In the genomic region with DNA sequence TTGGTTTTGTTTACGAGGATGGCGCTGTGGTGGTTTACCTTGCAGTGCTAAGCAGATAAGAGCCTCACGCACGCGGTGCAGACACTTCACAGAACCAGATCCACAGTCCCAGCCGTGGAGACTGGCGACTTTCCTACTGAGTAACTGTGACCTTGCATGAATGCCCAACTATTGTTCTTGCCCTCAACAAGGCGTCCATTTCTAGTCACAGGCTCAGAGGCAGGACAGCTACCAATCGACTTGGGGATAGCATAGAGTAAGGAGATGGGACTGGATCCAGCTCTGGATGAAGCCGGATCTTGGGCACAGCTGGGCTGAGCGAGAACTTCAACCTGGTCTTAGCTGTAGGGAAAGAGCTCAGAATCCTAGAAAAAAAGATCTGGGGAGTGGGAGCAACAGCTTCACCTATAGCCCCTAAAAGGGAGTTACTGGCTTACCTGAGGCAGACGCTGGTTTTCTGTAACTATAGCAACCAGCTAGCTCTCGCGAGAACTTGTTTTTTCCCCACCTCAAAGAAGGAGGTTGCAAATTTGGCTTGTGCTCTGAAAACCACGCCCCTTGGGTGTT, we compare ENCODE assay signal across 8 mouse cellular contexts. TPM values are rescaled to one million over a fixed set of nuclear protein-coding genes. Genes with fewer than 3 reads are reported as not detected.
DNase-seq lines count a peak whose midpoint lies in the region; ATAC-seq and TF ChIP-seq lines count a peak whose summit lies in the region.

Gene Cfap70 (minus strand): TSS at position 462 of the 567 bp plus-strand sequence.

- H3K4me1 ChIP-seq in ES-E14 (ENCODE audit: control insufficient read depth in 2 of 2, insufficient read depth in 2 of 2, low read length in 2 of 2, poor library complexity in 1 of 2) = no peaks in the 10 kb centered on the region; a peak in 1 of 4 replicates
- H3K4me1 ChIP-seq in forebrain, embryonic 16.5 days (replicated peaks; ENCODE audit: control insufficient read depth, insufficient read depth, low read length) = peaks cover 8% of the 10 kb centered on the region
- no peaks in the 10 kb centered on the region for H3K4me1 ChIP-seq in hindbrain, embryonic 11.5 days (replicated peaks; ENCODE audit: control insufficient read depth, insufficient read depth, low read length)

- peak within 1 kb of the TSS; percentile 31 to 62 for H3K4me3 ChIP-seq in ES-E14 (ENCODE audit: insufficient read depth in 1 of 2, low read depth in 1 of 2, low read length in 2 of 2, poor library complexity in 1 of 2, severe bottlenecking in 1 of 2)
- H3K4me3 ChIP-seq in forebrain, embryonic 16.5 days (replicated peaks; ENCODE audit: low read length) = peak within 1 kb of the TSS; percentile 43
- H3K4me3 ChIP-seq in hindbrain, embryonic 11.5 days (ENCODE audit: low read depth, low read length) = peak within 1 kb of the TSS; percentile 23

- WGBS in forebrain, embryonic 16.5 days = 2% methylated on average over 15 of the region's 15 CpGs
- WGBS in hindbrain, embryonic 11.5 days = 3% methylated on average over 15 of the region's 15 CpGs

- H3K9me3 ChIP-seq in ES-E14 (ENCODE audit: control insufficient read depth, insufficient read depth, low read depth, low read length) = no peaks in the 10 kb centered on the region
- H3K9me3 ChIP-seq in forebrain, embryonic 16.5 days (ENCODE audit: control insufficient read depth, low read length) = no peaks in the 10 kb centered on the region
- no peaks in the 10 kb centered on the region for H3K9me3 ChIP-seq in hindbrain, embryonic 11.5 days (ENCODE audit: control insufficient read depth, low read length)

- peaks cover 5% of the 10 kb centered on the region for H3K36me3 ChIP-seq in ES-E14 (ENCODE audit: control insufficient read depth, insufficient read depth, low read length, poor library complexity, severe bottlenecking)
- H3K36me3 ChIP-seq in forebrain, embryonic 16.5 days (ENCODE audit: control insufficient read depth, insufficient read depth) = no peaks in the 10 kb centered on the region
- H3K36me3 ChIP-seq in hindbrain, embryonic 11.5 days (ENCODE audit: control insufficient read depth, insufficient read depth, low read length) = no peaks in the 10 kb centered on the region

- in situ Hi-C loops in ES-E14 (cut with MboI; ENCODE audit: low sequenced_read_pairs in 2 of 2, unreplicated experiment in 2 of 2) = no loop called here

- DNase-seq in ES-E14 (ENCODE audit: low read depth, low spot score) = peak; percentile 92
- peak; percentile 66 for DNase-seq in c-Kit-positive CD71-negative TER-119-negative erythroid progenitor cells, embryonic 14.5 days (ENCODE audit: low read depth)
- peak; percentile 73 for DNase-seq in hindbrain, embryonic 11.5 days (ENCODE audit: low spot score)
- DNase-seq in layer of hippocampus, postnatal 14 days (ENCODE audit: low spot score in 2 of 2) = peak; percentile 28 to 37
- peak; percentile 82 for DNase-seq in lung, postnatal 10 days
- peak; percentile 79 for DNase-seq in retina, postnatal 1 day
- peak; percentile 71 for DNase-seq in thymus, postnatal 4 days

- peak within 1 kb of the TSS; percentile 39 for H3K9ac ChIP-seq in ES-E14 (ENCODE audit: insufficient read depth, low read depth, low read length, poor library complexity, severe bottlenecking)
- H3K9ac ChIP-seq in forebrain, embryonic 16.5 days (replicated peaks; ENCODE audit: low read depth, low read length) = peak within 1 kb of the TSS; percentile 42
- peak within 1 kb of the TSS; percentile 43; the same call in 1 of the 2 replicates for H3K9ac ChIP-seq in hindbrain, embryonic 11.5 days (ENCODE audit: low read depth, low read length)

- no peaks in the 10 kb centered on the region for H3K27me3 ChIP-seq in forebrain, embryonic 16.5 days (replicated peaks; ENCODE audit: control insufficient read depth, insufficient read depth, low read length)
- no peaks in the 10 kb centered on the region for H3K27me3 ChIP-seq in hindbrain, embryonic 11.5 days (ENCODE audit: control insufficient read depth, insufficient read depth, low read length)

- H3K4me2 ChIP-seq in forebrain, embryonic 16.5 days (ENCODE audit: low read length) = peak within 1 kb of the TSS; percentile 67
- H3K4me2 ChIP-seq in hindbrain, embryonic 11.5 days (replicated peaks; ENCODE audit: low read depth, low read length) = peak within 1 kb of the TSS; percentile 49

- peak; percentile 66 for ATAC-seq in forebrain, embryonic 16.5 days
- ATAC-seq in hindbrain, embryonic 11.5 days (ENCODE audit: low FRiP score) = no peak

- no peak within 1 kb of the TSS for H3K27ac ChIP-seq in ES-E14 (ENCODE audit: insufficient read depth, low read depth, low read length, poor library complexity, severe bottlenecking)
- H3K27ac ChIP-seq in forebrain, embryonic 16.5 days (ENCODE audit: low read length) = peak within 1 kb of the TSS; percentile 73
- H3K27ac ChIP-seq in hindbrain, embryonic 11.5 days (ENCODE audit: low read depth, low read length) = no peak within 1 kb of the TSS

TF ChIP-seq in ES-E14, 5 proteins besides CTCF, POLR2A, EP300 and RAD21:
- TF ChIP-seq HCFC1 (IDR thresholded peaks at IDR 0.05; ENCODE audit: borderline replicate concordance, insufficient read depth, low read length) = no peak
- 0 out of 2 replicates have a peak, but pooled peaks have one; percentile 8 for TF ChIP-seq ZNF384 (IDR thresholded peaks at IDR 0.05; ENCODE audit: low read depth, low read length)
- peak; percentile 95 for TF ChIP-seq CHD2 (IDR thresholded peaks at IDR 0.05; ENCODE audit: low read depth, low read length)
- TF ChIP-seq MAFK (IDR thresholded peaks at IDR 0.05; ENCODE audit: insufficient read depth, low read depth, low read length) = no peak

RNA-seq across cellular contexts. Expression of gene Cfap70, which starts in this region (rescaled TPM):
- total RNA-seq in ES-E14 (2012; rRNA removed) = 0.36 and 0.58 TPM in 2 replicates
- 0.65 and 1.1 TPM in 2 replicates for polyA plus RNA-seq in forebrain, embryonic 16.5 days (2015; fragmentation: Nextera tagmentation; extraction: Ambion mirVana)
- 0.60 and 1.1 TPM in 2 replicates for polyA plus RNA-seq in hindbrain, embryonic 11.5 days (2014; fragmentation: Nextera tagmentation; extraction: Ambion mirVana)
- 1 to 10 TPM in 1 of 2 experiments, under 1 TPM in 1; 0.67 to 1.8 TPM for total RNA-seq in layer of hippocampus, postnatal 14 days (2021)

Comparison
In these comparisons a context has a peak if more than half of its experiments do, and no peak if none do; other contexts are left out.
1. Peak in DNase-seq, H3K4me3 ChIP-seq and H3K9ac ChIP-seq in ES-E14; RNA of the gene not detected or under 1 TPM.
2. DNase-seq: peak in every context shown above with its lines; median percentile 92 in ES-E14; 82 in lung, postnatal 10 days; 79 in retina, postnatal 1 day; 73 in hindbrain, embryonic 11.5 days; 71 in thymus, postnatal 4 days; 66 in c-Kit-positive CD71-negative TER-119-negative erythroid progenitor cells, embryonic 14.5 days; 32 in layer of hippocampus, postnatal 14 days.